Mouse (Mus musculus) CH12F3 (cell line): ENCODE results near the gene Lamc1.

Source experiments
- in situ Hi-C: fragments of 300-500 bp; cut with MboI; formaldehyde crosslinking; loops from 2 replicates; pipeline ENCODE4 v1.14.3; 2020; ENCODE audit warnings: low sequenced_read_pairs

Lamc1 gene

DNA sequence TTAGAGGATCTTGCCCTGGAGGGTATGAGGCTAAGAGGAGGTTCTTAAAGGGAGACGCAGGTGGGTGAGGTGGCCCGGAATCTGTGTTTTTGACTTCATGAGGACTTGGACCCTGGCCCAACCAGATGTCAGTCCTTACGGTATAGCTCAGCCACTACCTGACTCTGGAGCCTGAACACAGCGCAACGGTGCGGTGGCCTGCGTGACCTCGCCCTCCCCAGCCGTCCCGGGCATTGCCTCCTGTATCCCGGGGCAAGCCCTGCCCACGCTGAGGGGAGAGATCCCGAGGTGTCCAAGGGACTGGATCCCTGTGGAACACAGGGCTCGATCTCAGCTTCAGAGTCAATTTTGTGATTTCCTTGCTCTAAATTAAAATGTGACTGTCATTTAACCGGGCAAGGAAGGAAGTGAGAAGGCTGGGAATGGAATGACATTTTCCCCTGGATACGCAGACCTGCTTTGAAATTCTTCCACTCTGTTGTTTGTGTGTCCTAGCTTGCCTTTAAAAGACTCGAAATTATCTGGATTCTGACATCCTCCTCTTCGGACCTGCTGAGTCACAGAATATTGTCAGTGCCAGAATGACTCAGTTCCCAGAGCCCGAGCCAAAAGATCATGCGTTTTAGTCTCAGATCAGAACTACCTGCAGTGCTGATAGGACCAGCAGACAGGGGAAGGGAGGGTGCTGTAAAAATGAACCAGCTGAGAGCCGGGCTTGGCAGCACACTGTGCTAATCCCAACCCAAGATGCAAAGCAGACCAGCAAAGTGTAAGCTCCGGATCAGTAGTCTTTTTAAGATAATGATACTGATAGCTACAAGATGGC lies 923 bp upstream of the Lamc1 start:
- in situ Hi-C loops: no loop called here

DNA sequence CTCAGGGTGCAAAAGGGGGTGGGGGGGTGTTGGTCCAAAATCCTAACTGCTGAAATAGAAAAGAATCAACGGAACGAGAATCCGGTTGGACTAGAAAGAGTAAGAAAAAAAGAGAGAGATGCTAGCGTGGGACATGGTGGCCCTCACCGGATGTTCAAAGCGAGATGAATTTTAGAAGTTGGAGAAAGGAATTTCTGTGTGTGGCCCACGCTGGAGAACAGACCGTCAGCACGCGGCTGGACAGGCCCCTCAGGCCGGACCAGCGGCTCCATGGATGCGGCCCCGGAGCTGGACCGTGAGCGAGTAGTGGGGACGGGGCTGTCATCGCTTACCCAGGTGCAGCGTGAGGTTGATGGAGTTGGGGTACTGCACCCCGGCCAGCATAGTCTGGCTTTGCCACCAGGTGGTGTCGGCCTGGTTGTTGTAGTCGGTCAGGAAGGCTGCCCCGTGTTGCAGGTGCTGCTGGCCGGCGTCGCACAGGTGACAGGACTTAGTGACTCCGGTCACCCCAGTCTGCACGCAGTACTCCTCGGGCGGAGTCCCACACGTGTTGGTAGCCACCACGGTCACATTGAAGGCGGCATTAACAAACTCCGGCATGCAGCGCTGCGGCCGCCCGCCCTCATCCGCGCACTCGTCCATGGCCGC lies 666 bp downstream of the Lamc1 start:
- in situ Hi-C loops: no loop called here

- in situ Hi-C loops: no loop called here
Observed at GRCm38 (mm10) chr1:153331206-153331605, 1.4 kb downstream of the Lamc1 start.

- in situ Hi-C loops: no loop called here
Observed at GRCm38 (mm10) chr1:153329306-153329705, 3.3 kb downstream of the Lamc1 start.

- in situ Hi-C loops: no loop called here
Observed at GRCm38 (mm10) chr1:153327063-153327462, 5.5 kb downstream of the Lamc1 start.

GRCm38 (mm10) chr1:153326226-153326625 lies 6.4 kb downstream of the Lamc1 start:
- in situ Hi-C loops: no loop called here

DNA sequence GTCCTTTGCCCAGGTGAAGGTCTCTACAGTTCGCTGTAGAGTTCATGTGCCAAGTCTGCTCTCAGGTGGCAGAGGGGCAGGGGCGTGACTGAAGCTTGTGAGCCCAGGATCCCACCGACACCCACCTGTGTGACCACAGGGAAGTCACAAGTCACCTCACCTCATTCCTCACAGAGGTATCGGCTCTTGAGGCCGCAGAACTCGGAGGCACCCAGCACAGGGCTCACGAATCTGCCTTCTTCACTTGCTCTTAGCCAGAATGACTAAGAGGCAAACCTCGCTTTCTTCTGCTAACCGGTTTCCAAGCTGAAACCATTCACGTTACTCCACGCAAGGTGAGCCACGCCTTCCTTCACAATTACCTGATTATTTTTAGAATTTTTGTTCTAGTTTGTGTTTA lies 11.2 kb downstream of the Lamc1 start:
- in situ Hi-C loops: no loop called here

GRCm38 (mm10) chr1:153320554-153321147 lies 11.9 kb downstream of the Lamc1 start:
- in situ Hi-C loops: no loop called here

DNA sequence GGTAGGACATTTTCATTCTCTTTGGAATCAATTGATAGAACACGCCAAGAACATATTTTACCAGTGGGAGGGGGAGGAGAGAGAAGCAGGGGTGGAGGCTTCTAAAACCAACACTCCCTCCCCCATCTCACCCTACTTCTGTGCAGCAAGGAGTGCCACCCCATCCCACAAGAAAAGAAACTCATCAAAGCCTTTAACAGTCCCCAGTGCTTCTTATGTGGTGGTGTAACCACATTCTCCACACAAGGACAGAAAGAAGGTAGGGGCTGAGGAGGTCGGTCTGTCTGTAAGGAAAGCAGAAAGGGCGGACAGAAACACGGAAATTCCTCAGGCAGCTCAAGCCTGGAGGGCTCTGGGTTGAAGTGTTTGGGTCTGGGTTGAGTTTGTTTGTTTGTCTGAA lies 12.5 kb downstream of the Lamc1 start:
- in situ Hi-C loops: no loop called here

DNA sequence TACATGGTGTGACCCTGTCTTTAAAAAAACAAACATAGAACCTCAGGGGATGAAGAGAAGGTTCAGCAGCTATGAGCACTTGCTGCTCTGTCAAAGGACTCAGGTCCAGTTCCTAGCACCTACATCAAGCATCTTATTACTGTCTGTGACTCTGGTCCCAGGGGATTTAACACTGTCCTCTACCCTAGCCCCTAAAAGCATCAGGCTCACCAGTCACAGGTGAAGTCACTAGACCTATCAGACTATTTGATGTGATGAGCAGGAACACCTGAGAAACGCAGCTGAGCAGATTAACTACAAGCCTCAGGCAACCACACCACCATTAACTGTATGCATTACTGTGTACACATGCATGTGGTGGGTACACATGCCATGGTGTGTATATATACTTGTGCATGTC lies 13.8 kb downstream of the Lamc1 start:
- in situ Hi-C loops: no loop called here

DNA sequence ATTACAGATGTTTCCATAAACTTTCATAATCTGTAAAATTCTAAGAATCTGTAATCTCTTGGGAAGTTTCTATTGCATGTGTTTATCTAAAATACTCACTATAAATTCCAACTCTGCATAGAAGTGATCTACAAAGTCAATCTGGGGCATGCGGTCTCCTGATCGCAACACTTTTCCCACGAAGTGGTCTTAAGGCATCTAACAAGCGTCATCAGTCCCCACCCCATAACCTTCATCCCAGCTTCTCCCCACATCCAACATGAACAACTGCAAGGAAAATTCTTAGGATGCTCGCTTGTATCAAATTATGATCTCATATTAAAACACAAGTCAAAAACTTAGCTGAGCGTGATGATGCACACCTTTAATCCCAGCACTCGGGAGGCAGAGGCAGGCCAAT lies 14.3 kb downstream of the Lamc1 start:
- in situ Hi-C loops: no loop called here

GRCm38 (mm10) chr1:153317486-153318260 lies 14.9 kb downstream of the Lamc1 start:
- in situ Hi-C loops: no loop called here

GRCm38 (mm10) chr1:153316956-153317355 lies 15.6 kb downstream of the Lamc1 start:
- in situ Hi-C loops: no loop called here

DNA sequence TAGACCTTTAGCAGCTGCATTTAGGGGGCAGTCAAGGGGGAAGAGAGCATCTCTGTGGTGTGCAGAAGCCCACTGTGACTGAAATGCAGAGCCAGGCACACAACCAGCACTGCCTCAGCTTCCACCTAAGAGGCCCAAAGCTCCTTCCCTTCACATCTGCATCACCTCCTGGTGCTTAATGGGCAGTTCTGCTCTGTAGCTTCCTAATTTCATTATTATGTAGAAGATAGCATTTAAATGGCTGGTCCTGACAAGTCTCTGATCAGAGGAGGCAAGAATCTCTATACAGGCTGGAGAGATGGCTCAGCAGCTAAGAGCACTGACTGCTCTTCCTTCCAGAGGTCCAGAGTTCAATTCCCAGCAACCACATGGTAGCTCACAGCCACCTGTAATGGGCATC lies 16.3 kb downstream of the Lamc1 start:
- in situ Hi-C loops: no loop called here

- in situ Hi-C loops: no loop called here
Observed at GRCm38 (mm10) chr1:153315121-153315520, 17.5 kb downstream of the Lamc1 start.

DNA sequence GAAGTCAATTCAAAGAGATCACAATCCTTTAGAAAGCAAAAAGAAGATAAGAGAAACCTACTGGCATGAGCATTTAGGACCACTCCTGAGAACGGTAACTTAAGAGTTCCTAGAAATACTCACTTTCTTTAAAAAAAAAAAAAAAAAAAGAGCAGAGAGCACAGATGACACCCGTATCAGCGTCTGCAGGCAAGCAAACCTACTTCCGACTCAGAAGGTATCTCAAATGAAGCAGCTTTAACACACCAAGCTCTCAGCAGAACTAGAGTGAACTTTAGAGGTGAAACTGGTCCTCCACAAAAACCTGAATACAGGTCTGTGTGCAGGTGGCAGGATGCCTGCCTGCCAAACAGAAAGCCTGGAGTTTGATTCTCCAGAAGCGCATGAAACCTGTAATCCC lies 19.6 kb downstream of the Lamc1 start:
- in situ Hi-C loops: no loop called here

- in situ Hi-C loops: no loop called here
Observed at GRCm38 (mm10) chr1:153310190-153310589, 22.4 kb downstream of the Lamc1 start.

DNA sequence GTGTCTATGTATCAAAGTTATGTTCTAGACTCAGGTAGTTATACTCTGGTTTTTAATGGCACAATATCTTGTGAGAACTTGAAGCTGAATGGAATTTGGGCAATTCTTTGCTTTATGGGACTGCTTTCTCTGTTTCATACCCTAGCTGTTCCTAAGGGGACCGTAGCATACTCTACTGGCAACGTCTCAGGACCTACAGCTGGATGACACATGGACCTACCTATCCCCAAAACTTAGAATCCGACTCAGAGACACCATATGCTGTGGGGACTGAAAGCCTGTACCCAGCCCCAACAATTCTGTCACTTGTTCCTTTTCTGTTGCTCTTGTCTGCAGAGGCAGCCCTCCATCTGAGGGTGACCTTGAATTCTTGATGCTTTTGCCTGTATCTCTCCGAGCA lies 23.3 kb downstream of the Lamc1 start:
- in situ Hi-C loops: no loop called here

DNA sequence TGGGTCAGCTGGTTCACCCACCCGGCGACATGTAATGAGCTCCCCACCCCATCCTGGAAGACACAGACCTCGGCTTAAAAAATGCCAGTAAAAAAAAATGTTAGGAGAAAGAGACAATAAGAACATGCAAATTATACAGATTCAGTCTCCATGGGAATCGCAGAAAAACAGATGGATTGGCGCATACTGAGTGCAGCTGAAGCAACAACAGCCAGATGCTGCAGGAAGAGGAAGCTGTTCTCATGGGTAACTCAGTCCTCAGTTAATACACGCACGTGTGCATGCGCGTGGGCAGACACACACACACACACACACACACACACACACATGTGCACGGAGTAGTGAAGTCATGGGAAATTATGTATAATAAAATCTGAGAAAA lies 23.7 kb downstream of the Lamc1 start:
- in situ Hi-C loops: no loop called here

DNA sequence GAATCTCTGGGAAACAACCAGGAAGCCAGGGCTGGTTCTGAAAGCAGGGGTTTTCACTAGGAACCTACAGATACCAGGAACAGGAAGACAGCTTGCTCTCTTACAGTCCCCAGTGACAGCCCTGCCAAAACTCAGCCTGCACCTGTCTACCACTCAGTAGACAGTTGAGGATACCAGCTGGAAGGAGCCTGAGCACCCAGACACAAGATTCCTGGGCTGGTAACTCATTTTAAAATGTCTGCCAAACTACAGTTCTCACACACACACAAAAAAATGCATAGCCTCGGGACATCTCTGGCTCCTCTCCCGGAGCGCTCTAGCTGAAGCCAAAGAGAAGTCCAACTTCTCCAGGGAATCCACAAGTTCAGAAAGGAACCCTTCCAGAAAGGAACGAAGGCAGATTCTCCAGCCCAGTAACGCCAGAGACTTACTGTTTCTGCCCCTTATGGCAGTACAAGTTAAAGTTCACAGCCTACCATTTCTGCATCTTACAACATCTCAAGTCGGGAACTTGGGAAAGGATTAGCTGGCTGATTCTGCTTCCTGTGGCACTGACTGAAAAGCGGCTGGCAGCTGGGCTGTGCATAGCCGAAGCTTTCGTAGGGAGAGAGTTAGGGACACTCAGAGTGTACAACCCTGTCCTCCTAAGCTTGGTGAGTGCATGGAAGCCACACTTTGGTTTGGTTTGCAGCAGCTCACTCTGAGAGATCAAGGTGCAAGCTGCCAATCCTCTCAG lies 24.2 kb downstream of the Lamc1 start:
- in situ Hi-C loops: no loop called here
